Mouse (Mus musculus) kidney, postnatal 4 days (tissue): ENCODE data around the gene Bmp10.

Experiments used
- DNase-seq, 2 experiments: peaks; one replicate each; pipeline ENCODE4 v3.0.0; 2021; ENCODE audit warnings: mixed read lengths in 2 of 2

Gene Bmp10

GRCm38 (mm10) chr6:87428487-87429044 is at the start of gene Bmp10:
Gene Bmp10, plus strand, starts transcription at chr6:87428994.
- no peak for DNase-seq

GRCm38 (mm10) chr6:87383926-87384691 is 44.7 kb upstream of the Bmp10 start:
- peak; percentile 46 to 62 for DNase-seq

- peak in 1 of 2 experiments; percentile 23 for DNase-seq
Observed at GRCm38 (mm10) chr6:87384761-87385160, 44.0 kb upstream of the Bmp10 start.

- peak; percentile 77 to 80 for DNase-seq
Observed at GRCm38 (mm10) chr6:87386203-87386602, 42.6 kb upstream of the Bmp10 start.

GRCm38 (mm10) chr6:87386681-87387080 is 42.1 kb upstream of the Bmp10 start:
- no peak for DNase-seq

- DNase-seq: no peak
Observed at GRCm38 (mm10) chr6:87388877-87389276, 39.9 kb upstream of the Bmp10 start, which contains the start of gene Gkn3. Gene Gkn3, minus strand, starts transcription at chr6:87388935.

- DNase-seq: no peak
Observed at GRCm38 (mm10) chr6:87389455-87389989, 39.3 kb upstream of the Bmp10 start.

GRCm38 (mm10) chr6:87393466-87394205 is 35.2 kb upstream of the Bmp10 start:
- DNase-seq: peak; percentile 18 to 52

GRCm38 (mm10) chr6:87394783-87395182 is 34.0 kb upstream of the Bmp10 start:
- DNase-seq: peak; percentile 35 to 60

GRCm38 (mm10) chr6:87399137-87399536 is 29.7 kb upstream of the Bmp10 start:
- DNase-seq: peak; percentile 89

GRCm38 (mm10) chr6:87399886-87400566 is 28.8 kb upstream of the Bmp10 start:
- DNase-seq: no peak

GRCm38 (mm10) chr6:87401456-87401855 is 27.3 kb upstream of the Bmp10 start:
- DNase-seq: no peak

GRCm38 (mm10) chr6:87412011-87412410 is 16.8 kb upstream of the Bmp10 start:
- no peak for DNase-seq

GRCm38 (mm10) chr6:87422304-87422703 is 6.5 kb upstream of the Bmp10 start:
- DNase-seq: no peak

- peak; percentile 55 to 63 for DNase-seq
Observed at GRCm38 (mm10) chr6:87424037-87424816, 4.6 kb upstream of the Bmp10 start.

GRCm38 (mm10) chr6:87426954-87427353 is 1.8 kb upstream of the Bmp10 start:
- DNase-seq: no peak

GRCm38 (mm10) chr6:87427616-87428015 is 1.2 kb upstream of the Bmp10 start:
- no peak for DNase-seq

GRCm38 (mm10) chr6:87435791-87436190 is 7.0 kb downstream of the Bmp10 start:
- no peak for DNase-seq

GRCm38 (mm10) chr6:87436745-87437144 is 8.0 kb downstream of the Bmp10 start:
- DNase-seq: no peak

- DNase-seq: no peak
Observed at GRCm38 (mm10) chr6:87443253-87443652, 14.5 kb downstream of the Bmp10 start.

- no peak for DNase-seq
Observed at GRCm38 (mm10) chr6:87445222-87445621, 16.4 kb downstream of the Bmp10 start.

- DNase-seq: no peak
Observed at GRCm38 (mm10) chr6:87447217-87447616, 18.4 kb downstream of the Bmp10 start.
